8 mouse cellular contexts compared by ENCODE assay signal in genomic region chr6:30299683-30300082, GRCm38 (mm10). TPM values are rescaled to one million over a fixed set of nuclear protein-coding genes. Genes with fewer than 3 reads are reported as not detected.
DNase-seq lines count a peak whose midpoint lies in the region; ATAC-seq and TF ChIP-seq lines count a peak whose summit lies in the region.

No protein-coding gene starts in this region.

- TF ChIP-seq CTCF in gastrocnemius, adult 2 months (IDR thresholded peaks at IDR 0.05), result no peak
- no peak for TF ChIP-seq CTCF in layer of hippocampus, adult 2 months (conservative IDR thresholded peaks at IDR 0.05)
- TF ChIP-seq CTCF in hindbrain, postnatal 0 days (IDR thresholded peaks at IDR 0.05; ENCODE audit: low read depth), result no peak
- no peak for TF ChIP-seq CTCF in midbrain, postnatal 0 days (IDR thresholded peaks at IDR 0.05)

- H3K9me3 ChIP-seq in hindbrain, postnatal 0 days (ENCODE audit: low read length), result no peaks in the 10 kb centered on the region
- H3K9me3 ChIP-seq in midbrain, postnatal 0 days (ENCODE audit: low read length), result no peaks in the 10 kb centered on the region

- intact Hi-C loops in gastrocnemius, adult 2 months (cut with DNase I), result loop anchor here (5.0 kb wide), 2 partner anchors 43 to 57 kb away; no protein-coding TSS in a partner anchor
- intact Hi-C loops in left cerebral cortex, postnatal 10 days (cut with DNase I), result no loop called here

- peak overlapping the region; percentile 95 for H3K27ac ChIP-seq in gastrocnemius, adult 2 months
- peak overlapping the region; percentile 94 for H3K27ac ChIP-seq in layer of hippocampus, adult 2 months
- peak overlapping the region; percentile 84; the same call in 1 of the 2 replicates for H3K27ac ChIP-seq in hindbrain, postnatal 0 days
- H3K27ac ChIP-seq in midbrain, postnatal 0 days (ENCODE audit: low read depth, low read length), result peak overlapping the region; percentile 78; the same call in 1 of the 2 replicates

- no peak for DNase-seq in gastrocnemius, adult 2 months
- DNase-seq in gastrocnemius, postnatal 4 days (ENCODE audit: low spot score in 2 of 2), result no peak
- no peak for DNase-seq in layer of hippocampus, adult 2 months (ENCODE audit: low spot score in 2 of 2)
- no peak for DNase-seq in layer of hippocampus, postnatal 10 days (ENCODE audit: low spot score in 2 of 2)
- DNase-seq in hindbrain, postnatal 0 days (ENCODE audit: low spot score), result no peak
- DNase-seq in midbrain, postnatal 0 days (ENCODE audit: low spot score), result no peak
- no peak for DNase-seq in left cerebral cortex, postnatal 10 days (ENCODE audit: extremely low spot score in 1 of 2, low spot score in 2 of 2)

- H3K4me2 ChIP-seq in hindbrain, postnatal 0 days (ENCODE audit: low read depth, low read length), result peak overlapping the region; percentile 94; the same call in 1 of the 2 replicates
- peak overlapping the region; percentile 91; the same call in 1 of the 2 replicates for H3K4me2 ChIP-seq in midbrain, postnatal 0 days (ENCODE audit: low read depth, low read length, poor library complexity, severe bottlenecking)

- H3K27me3 ChIP-seq in hindbrain, postnatal 0 days (ENCODE audit: insufficient read depth, low read length), result no peaks in the 10 kb centered on the region
- H3K27me3 ChIP-seq in midbrain, postnatal 0 days (ENCODE audit: insufficient read depth, low read length), result no peaks in the 10 kb centered on the region

- no peak for ATAC-seq in hindbrain, postnatal 0 days
- no peak for ATAC-seq in midbrain, postnatal 0 days (ENCODE audit: low FRiP score)
- ATAC-seq in activated CD4-positive, CD25-positive, alpha-beta regulatory T cell, adult 4 months, result no peak

- peaks cover 9% of the 10 kb centered on the region; the same call in 1 of the 2 replicates for H3K4me1 ChIP-seq in hindbrain, postnatal 0 days (ENCODE audit: insufficient read depth, low read length)
- H3K4me1 ChIP-seq in midbrain, postnatal 0 days (ENCODE audit: insufficient read depth, low read length), result peaks cover 7% of the 10 kb centered on the region; the same call in 1 of the 2 replicates

- H3K9ac ChIP-seq in hindbrain, postnatal 0 days (replicated peaks; ENCODE audit: low read length), result no peak overlapping the region
- no peak overlapping the region for H3K9ac ChIP-seq in midbrain, postnatal 0 days (replicated peaks; ENCODE audit: low read length, poor library complexity, severe bottlenecking)

- 83% methylated on average over 5 of the region's 5 CpGs for WGBS in hindbrain, postnatal 0 days
- 84% methylated on average over 5 of the region's 5 CpGs for WGBS in midbrain, postnatal 0 days

- peak overlapping the region; percentile 84 for H3K4me3 ChIP-seq in gastrocnemius, adult 2 months
- H3K4me3 ChIP-seq in layer of hippocampus, adult 2 months, result no peak overlapping the region
- H3K4me3 ChIP-seq in hindbrain, postnatal 0 days (ENCODE audit: low read length), result no peak overlapping the region
- peak overlapping the region; percentile 74; the same call in 1 of the 2 replicates for H3K4me3 ChIP-seq in midbrain, postnatal 0 days (ENCODE audit: low read depth, low read length)

- no peaks in the 10 kb centered on the region; the same call in 1 of the 2 replicates for H3K36me3 ChIP-seq in hindbrain, postnatal 0 days (ENCODE audit: insufficient read depth, low read length)
- no peaks in the 10 kb centered on the region for H3K36me3 ChIP-seq in midbrain, postnatal 0 days (ENCODE audit: insufficient read depth, low read length)

RNA-seq across cellular contexts. Expression of gene Ube2h, which starts 4.7 kb away (rescaled TPM):
- total RNA-seq in gastrocnemius, adult 2 months (2021), result 10 to 100 TPM; 39.6 to 81.2 TPM
- 100 to 1,000 TPM in 1 of 2 experiments, 10 to 100 TPM in 1; 82.2 to 103 TPM for total RNA-seq in gastrocnemius, postnatal 4 days (2021)
- 10 to 100 TPM; 87.9 to 88.1 TPM for total RNA-seq in layer of hippocampus, adult 2 months (2021)
- total RNA-seq in layer of hippocampus, postnatal 10 days (2021), result 10 to 100 TPM; 94.0 to 96.5 TPM
- total RNA-seq in hindbrain, postnatal 0 days (2014; rRNA removed), result 42.1 and 43.9 TPM in 2 replicates
- 40.3 and 41.6 TPM in 2 replicates for polyA plus RNA-seq in hindbrain, postnatal 0 days (2015; fragmentation: Nextera tagmentation; extraction: Ambion mirVana)
- 47.8 and 57.0 TPM in 2 replicates for total RNA-seq in midbrain, postnatal 0 days (2014; rRNA removed)
- 40.0 and 43.1 TPM in 2 replicates for polyA plus RNA-seq in midbrain, postnatal 0 days (2015; fragmentation: Nextera tagmentation; extraction: Ambion mirVana)
- 10 to 100 TPM; 92.0 to 93.9 TPM for total RNA-seq in left cerebral cortex, postnatal 10 days (2021)
- polyA plus RNA-seq in activated CD4-positive, CD25-positive, alpha-beta regulatory T cell, adult 4 months (2017; shearing (Covaris generic)), result 100 to 1,000 TPM; 117 to 152 TPM

Comparison
In these comparisons a context has a peak if more than half of its experiments do, and no peak if none do; other contexts are left out.
1. H3K4me3 ChIP-seq: peak in gastrocnemius, adult 2 months (single experiment) and midbrain, postnatal 0 days (single experiment); none in layer of hippocampus, adult 2 months (single experiment) and hindbrain, postnatal 0 days (single experiment).
2. Peak in every context shown above with its lines, with median percentiles within 50 percentile points of each other: H3K27ac ChIP-seq.